Mouse (Mus musculus): ENCODE data around the gene Ntn5.

The Ntn5 gene

GRCm38 (mm10) chr7:45697894-45698293, 14.1 kb downstream of the Ntn5 start:
- DNase-seq (ENCODE audit: low spot score), result no peak

- DNase-seq (ENCODE audit: low spot score), result no peak
Observed at GRCm38 (mm10) chr7:45699523-45700141, 15.8 kb downstream of the Ntn5 start, which contains the start of gene Car11. Gene Car11 (plus strand): TSS chr7:45699843.

GRCm38 (mm10) chr7:45700301-45701015, 16.6 kb downstream of the Ntn5 start:
- peak; percentile 64 for DNase-seq (ENCODE audit: low spot score)

GRCm38 (mm10) chr7:45701072-45701471, 17.2 kb downstream of the Ntn5 start:
- DNase-seq (ENCODE audit: low spot score), result no peak

GRCm38 (mm10) chr7:45701607-45702006, 17.8 kb downstream of the Ntn5 start:
- DNase-seq (ENCODE audit: low spot score), result no peak

- DNase-seq (ENCODE audit: low spot score), result no peak
Observed at GRCm38 (mm10) chr7:45702316-45702715, 18.5 kb downstream of the Ntn5 start.

GRCm38 (mm10) chr7:45702809-45703520, 19.1 kb downstream of the Ntn5 start:
- no peak for DNase-seq (ENCODE audit: low spot score)

GRCm38 (mm10) chr7:45703521-45704033, 19.8 kb downstream of the Ntn5 start:
- no peak for DNase-seq (ENCODE audit: low spot score)

- peak; percentile 80 for DNase-seq (ENCODE audit: low spot score)
Observed at GRCm38 (mm10) chr7:45704046-45704559, 20.3 kb downstream of the Ntn5 start.

- peak; percentile 100 for DNase-seq (ENCODE audit: low spot score)
Observed at GRCm38 (mm10) chr7:45704730-45705442, 21.1 kb downstream of the Ntn5 start, which contains the start of gene Dbp. Gene Dbp (plus strand): TSS chr7:45705088.

- no peak for DNase-seq (ENCODE audit: low spot score)
Observed at GRCm38 (mm10) chr7:45705443-45705864, 21.6 kb downstream of the Ntn5 start.

- peak; percentile 81 for DNase-seq (ENCODE audit: low spot score)
Observed at GRCm38 (mm10) chr7:45705873-45706281, 22.1 kb downstream of the Ntn5 start.

- peak; percentile 88 for DNase-seq (ENCODE audit: low spot score)
Observed at GRCm38 (mm10) chr7:45706721-45707241, 23.0 kb downstream of the Ntn5 start.

- peak; percentile 96 for DNase-seq (ENCODE audit: low spot score)
Observed at GRCm38 (mm10) chr7:45707375-45707967, 23.6 kb downstream of the Ntn5 start.

- peak; percentile 91 for DNase-seq (ENCODE audit: low spot score)
Observed at GRCm38 (mm10) chr7:45708221-45708761, 24.5 kb downstream of the Ntn5 start.

GRCm38 (mm10) chr7:45709036-45709435, 25.2 kb downstream of the Ntn5 start:
- peak; percentile 47 for DNase-seq (ENCODE audit: low spot score)

GRCm38 (mm10) chr7:45709677-45710355, 26.0 kb downstream of the Ntn5 start:
- no peak for DNase-seq (ENCODE audit: low spot score)

GRCm38 (mm10) chr7:45710477-45711191, 26.8 kb downstream of the Ntn5 start:
- no peak for DNase-seq (ENCODE audit: low spot score)

- no peak for DNase-seq (ENCODE audit: low spot score)
Observed at GRCm38 (mm10) chr7:45711316-45712021, 27.6 kb downstream of the Ntn5 start.

All from yolk sac, embryonic 10.5 days (tissue).